Mouse (Mus musculus): Measurements from ENCODE around the gene Usp29.

GRCm38 (mm10) chr7:6913439-6914380, 183.3 kb downstream of the Usp29 start:
- TF ChIP-seq CTCF (conservative IDR thresholded peaks at IDR 0.05 in 1 of 2, IDR thresholded peaks at IDR 0.05 in 1 of 2; ENCODE audit: low read depth in 2 of 2, low read length in 2 of 2) = no peak
- TF ChIP-seq E2F4 (IDR thresholded peaks at IDR 0.05; ENCODE audit: insufficient replicate concordance, low read depth, low read length) = no peak
- TF ChIP-seq ZMIZ1 (IDR thresholded peaks at IDR 0.05; ENCODE audit: low read depth, low read length) = no peak
- no peak for TF ChIP-seq TBP (conservative IDR thresholded peaks at IDR 0.05; ENCODE audit: low read depth, low read length)
- TF ChIP-seq POLR2A (IDR thresholded peaks at IDR 0.05; ENCODE audit: low read depth, low read length) = no peak

Measured in CH12.LX (cell line).